Mouse (Mus musculus): ENCODE data around the gene Rptor. TPM values are rescaled to one million over a fixed set of nuclear protein-coding genes. Genes with fewer than 3 reads are reported as not detected.

Gene Rptor
- polyA plus RNA-seq (2012; rRNA removed), result 15.2 and 19.0 TPM in 2 replicates

DNA sequence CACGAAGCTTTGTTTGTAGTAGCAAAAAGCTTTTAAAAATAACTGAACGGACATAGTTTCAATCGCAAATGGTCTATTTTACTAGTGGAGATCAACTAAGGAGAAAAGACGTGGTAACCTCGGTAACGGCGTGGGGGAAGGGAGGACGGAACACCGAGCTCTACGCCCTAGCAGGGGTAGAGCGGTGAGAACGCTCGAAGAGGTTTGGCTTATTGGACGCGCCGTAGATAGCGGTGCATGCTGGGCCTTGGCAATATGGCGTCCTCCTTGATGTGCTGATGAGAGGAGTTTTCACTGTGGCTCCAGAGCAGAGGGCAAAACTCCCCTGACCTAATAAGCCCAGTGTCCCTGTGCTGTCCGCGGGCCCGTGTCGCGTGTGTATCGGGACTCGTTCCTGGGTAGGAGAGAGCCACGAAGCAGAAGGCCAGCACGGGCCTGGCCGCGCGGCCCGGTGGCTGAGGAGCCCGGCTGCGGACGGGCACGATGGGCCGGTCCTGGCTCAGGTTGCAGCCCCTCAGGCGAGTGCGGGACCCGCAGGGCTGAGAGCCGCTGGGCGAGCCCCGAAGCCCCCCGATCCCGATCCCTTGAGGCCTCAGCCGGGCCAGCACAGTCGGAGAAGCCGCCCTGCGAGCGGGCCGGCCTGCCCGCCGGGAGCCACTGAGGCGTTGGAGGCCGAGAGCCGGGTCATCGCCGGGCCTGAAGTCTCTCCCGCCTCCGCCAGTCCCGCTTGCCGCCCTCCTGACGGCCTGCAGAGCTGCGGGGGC is at the start of gene Rptor:
TSS of gene Rptor (plus strand) at position 143 of the 764 bp plus-strand sequence.
- peak; percentile 94 for DNase-seq (ENCODE audit: low read depth, low spot score)
- under 1% methylated on average over 63 of the region's 63 CpGs for WGBS

DNA sequence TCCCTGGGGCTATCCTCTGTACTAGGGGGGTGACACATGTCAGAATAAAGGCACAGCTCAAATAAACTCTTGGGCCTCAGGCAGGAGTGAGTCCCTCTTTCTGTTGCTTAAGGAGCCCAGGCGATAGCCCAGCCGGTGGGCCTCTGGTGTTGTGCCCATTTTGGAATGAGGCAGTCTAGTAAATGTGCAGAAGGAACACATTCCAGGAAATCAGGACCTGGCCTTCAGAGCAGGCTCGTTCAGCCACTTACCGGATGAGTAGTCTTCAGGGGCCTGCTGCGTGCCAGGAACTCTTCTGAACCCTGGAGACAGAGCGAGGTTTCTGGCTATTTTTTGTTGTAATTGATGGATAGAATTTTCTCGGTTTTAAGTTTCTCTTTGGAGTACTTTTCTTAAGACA is 48.0 kb upstream of the Rptor start:
- DNase-seq (ENCODE audit: low read depth, low spot score), result no peak
- 75% methylated on average over 7 of the region's 7 CpGs for WGBS

DNA sequence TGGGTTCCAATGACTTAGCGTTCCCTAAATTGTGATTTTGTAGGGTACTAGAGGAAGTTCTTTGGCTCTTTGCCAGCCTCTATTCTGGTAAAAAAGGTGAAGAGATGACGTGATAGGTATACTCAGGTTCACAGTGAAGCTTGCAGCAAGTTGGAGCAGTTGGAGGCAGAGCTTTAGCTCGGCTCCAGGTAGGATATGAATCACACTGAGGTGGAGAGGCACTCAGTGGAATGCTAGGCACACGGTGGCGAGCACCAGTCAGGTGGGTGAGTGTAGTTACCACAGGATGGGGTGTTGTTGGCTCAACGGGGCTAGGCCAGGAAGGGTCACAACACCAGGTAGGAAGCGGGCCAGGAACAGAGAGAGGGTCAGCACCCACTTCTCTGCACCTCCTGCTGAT is 47.5 kb upstream of the Rptor start:
- 75% methylated on average over 7 of the region's 7 CpGs for WGBS
- no peak for DNase-seq (ENCODE audit: low read depth, low spot score)

GRCm38 (mm10) chr11:119557940-119558869 is 44.5 kb upstream of the Rptor start:
- no peak for DNase-seq (ENCODE audit: low read depth, low spot score)
- WGBS, result 35% methylated on average over 17 of the region's 17 CpGs

GRCm38 (mm10) chr11:119558870-119559610 is 43.7 kb upstream of the Rptor start:
- no peak for DNase-seq (ENCODE audit: low read depth, low spot score)
- 48% methylated on average over 8 of the region's 9 CpGs for WGBS

DNA sequence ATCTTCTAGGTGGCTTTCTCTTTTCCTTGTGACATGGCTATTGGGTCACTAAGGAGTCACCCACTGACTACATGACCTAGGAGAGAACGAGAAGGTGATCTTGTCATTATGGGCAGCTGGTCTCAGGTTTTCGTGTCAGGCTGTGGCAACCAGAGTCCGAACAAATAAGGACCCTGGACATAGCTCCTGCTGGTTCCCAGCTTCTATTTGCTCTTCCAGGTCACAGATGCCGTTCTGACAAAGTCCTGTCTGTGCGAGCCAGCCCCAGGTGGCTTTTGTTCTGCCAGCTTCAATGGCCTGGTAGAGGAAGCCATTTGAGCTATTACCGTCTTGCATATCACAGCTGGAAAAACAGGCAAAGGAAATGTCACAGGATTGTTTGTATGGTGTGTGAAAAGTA is 40.4 kb upstream of the Rptor start:
- no peak for DNase-seq (ENCODE audit: low read depth, low spot score)
- WGBS, result 34% methylated on average over 6 of the region's 6 CpGs

DNA sequence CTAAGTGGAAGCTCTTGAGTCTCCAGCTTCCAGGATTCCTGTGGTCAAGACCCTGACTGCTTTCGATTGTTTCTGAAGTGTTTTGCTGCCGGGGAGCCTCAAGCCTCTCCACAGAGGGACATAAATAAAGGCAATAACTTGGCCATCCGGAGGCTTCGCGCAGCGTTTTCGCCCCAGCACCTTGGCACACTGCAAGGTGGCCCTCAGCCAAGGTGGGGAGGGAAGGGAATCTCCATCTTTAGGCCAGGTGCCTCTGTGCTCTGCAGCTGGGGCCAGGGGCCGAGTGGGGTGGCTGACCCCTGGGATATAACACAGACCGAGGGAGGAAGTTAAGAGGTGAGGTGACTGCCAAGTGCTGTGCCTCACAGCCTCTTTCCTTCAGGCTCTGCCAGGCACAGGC is 39.5 kb upstream of the Rptor start:
- no peak for DNase-seq (ENCODE audit: low read depth, low spot score)
- 50% methylated on average over 9 of the region's 9 CpGs for WGBS

GRCm38 (mm10) chr11:119564383-119564782 is 38.3 kb upstream of the Rptor start:
- WGBS, result 82% methylated on average over 10 of the region's 10 CpGs
- DNase-seq (ENCODE audit: low read depth, low spot score), result no peak

GRCm38 (mm10) chr11:119565021-119565420 is 37.7 kb upstream of the Rptor start:
- WGBS, result 57% methylated on average over 7 of the region's 7 CpGs
- no peak for DNase-seq (ENCODE audit: low read depth, low spot score)

- DNase-seq (ENCODE audit: low read depth, low spot score), result no peak
- WGBS, result 47% methylated on average over 10 of the region's 10 CpGs
Observed at GRCm38 (mm10) chr11:119565684-119566083, 37.0 kb upstream of the Rptor start.

DNA sequence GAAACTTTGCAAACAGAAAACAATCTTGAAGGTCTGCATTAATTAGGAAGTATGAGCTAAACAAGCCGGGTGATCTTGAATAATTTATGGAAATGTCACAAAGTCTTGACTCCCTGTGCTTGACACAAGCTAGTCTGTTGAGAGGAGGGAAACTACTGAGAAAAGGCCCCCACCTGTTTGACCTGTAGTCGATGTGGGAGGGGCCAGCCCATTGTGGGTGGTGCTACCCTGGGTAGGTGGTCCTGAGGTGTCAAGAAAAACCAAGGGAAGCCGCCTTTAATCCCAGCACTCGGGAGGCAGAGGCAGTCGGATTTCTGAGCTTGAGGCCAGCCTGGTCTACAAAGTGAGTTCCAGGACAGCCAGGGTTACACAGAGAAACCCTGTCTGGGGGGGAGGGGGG is 36.5 kb upstream of the Rptor start:
- DNase-seq (ENCODE audit: low read depth, low spot score), result no peak
- 57% methylated on average over 5 of the region's 5 CpGs for WGBS

GRCm38 (mm10) chr11:119572316-119573010 is 30.2 kb upstream of the Rptor start:
- DNase-seq (ENCODE audit: low read depth, low spot score), result no peak
- 43% methylated on average over 15 of the region's 15 CpGs for WGBS

DNA sequence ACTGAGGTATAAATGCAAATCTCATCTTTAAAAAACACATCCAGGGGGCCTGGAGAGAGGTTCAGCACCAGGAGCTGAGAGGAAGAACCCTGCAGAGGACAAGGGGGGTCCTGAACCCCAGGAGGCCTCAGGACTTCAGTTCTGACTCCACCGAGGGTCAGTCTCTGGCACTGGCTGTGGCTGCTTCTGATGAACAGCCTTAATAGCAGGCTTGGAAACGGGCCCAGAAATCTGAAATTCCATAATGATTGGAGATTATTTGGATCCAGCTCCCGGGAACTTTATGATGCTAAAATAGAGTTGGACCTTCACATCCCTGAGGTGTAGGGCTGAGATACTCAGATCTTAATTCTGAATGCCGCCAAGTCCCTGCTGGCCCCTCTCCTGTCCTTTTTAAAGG is 25.9 kb upstream of the Rptor start:
- DNase-seq (ENCODE audit: low read depth, low spot score), result no peak
- 18% methylated on average over 4 of the region's 4 CpGs for WGBS

- WGBS, result 89% methylated on average over 2 of the region's 2 CpGs
- no peak for DNase-seq (ENCODE audit: low read depth, low spot score)
Observed at GRCm38 (mm10) chr11:119577721-119578120, 25.0 kb upstream of the Rptor start.

- DNase-seq (ENCODE audit: low read depth, low spot score), result no peak
- 62% methylated on average over 4 of the region's 4 CpGs for WGBS
Observed at GRCm38 (mm10) chr11:119586511-119586910, 16.2 kb upstream of the Rptor start.

- 64% methylated on average over 5 of the region's 5 CpGs for WGBS
Observed at GRCm38 (mm10) chr11:119587112-119587511, 15.6 kb upstream of the Rptor start.

DNA sequence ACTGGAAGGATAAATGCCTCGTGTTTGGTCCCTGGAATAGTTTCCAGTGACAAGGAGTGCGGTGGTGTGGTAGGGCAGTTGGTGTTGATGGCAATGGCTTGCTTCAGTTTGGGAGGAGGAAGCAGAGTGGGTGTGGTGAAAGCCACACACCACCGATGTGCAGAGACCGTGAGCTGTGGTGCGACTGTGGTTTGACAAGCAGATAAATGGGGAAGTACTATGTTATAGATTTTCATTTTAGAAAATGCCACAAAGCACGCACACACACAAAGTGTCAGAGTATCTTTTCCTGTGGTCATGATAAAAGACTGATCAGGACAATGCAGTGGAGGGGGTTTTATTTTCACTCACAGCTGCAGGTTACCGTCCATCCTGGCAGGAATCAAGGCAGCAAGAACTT is 13.5 kb upstream of the Rptor start:
- 83% methylated on average over 7 of the region's 7 CpGs for WGBS
- no peak for DNase-seq (ENCODE audit: low read depth, low spot score)

More at GRCm38 (mm10) chr11:119587112-119587511, 15.6 kb upstream of the Rptor start:
- no peak for DNase-seq (ENCODE audit: low read depth, low spot score)

GRCm38 (mm10) chr11:119593966-119594365 is 8.7 kb upstream of the Rptor start:
- WGBS, result 26% methylated on average over 3 of the region's 3 CpGs

DNA sequence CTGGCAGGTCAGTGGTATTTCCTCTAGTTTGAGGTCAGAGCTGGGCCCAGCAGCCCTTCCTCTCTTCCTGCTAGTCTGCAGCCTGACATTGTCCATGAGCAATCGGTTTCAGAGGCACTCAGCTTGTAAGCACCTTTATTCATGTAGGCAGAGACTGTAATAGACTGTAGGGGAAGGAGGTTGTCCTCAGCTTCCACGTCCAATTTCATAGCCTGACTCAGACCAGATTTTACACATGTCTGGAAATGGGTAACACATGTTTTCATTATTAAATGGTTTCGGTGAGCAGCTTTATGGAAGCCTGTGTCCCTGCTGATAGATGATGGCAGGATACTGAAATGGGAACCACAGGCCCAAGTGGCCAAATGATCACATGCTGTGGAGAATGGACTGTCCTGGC is 3.8 kb upstream of the Rptor start:
- DNase-seq (ENCODE audit: low read depth, low spot score), result no peak
- 50% methylated on average over 3 of the region's 3 CpGs for WGBS

More at GRCm38 (mm10) chr11:119593966-119594365, 8.7 kb upstream of the Rptor start:
- no peak for DNase-seq (ENCODE audit: low read depth, low spot score)
